Mouse (Mus musculus) embryonic facial prominence, embryonic 10.5 days (tissue): ENCODE data around the gene Mdk. TPM values are rescaled to one million over a fixed set of nuclear protein-coding genes. Genes with fewer than 3 reads are reported as not detected.

Source experiments
- DNase-seq: peaks from one replicate; pipeline ENCODE4 v3.0.0-alpha.2; 2017; ENCODE audit warnings: low spot score
- H3K27ac ChIP-seq: fragments of 300-500 bp; sonication (generic); replicated peaks from 2 replicates; pipeline ENCODE4 v1.5.1; 2016; ENCODE audit warnings: mild to moderate bottlenecking
- H3K27me3 ChIP-seq: fragments of 300-500 bp; sonication (generic); replicated peaks from 2 replicates; pipeline ENCODE4 v1.6.1; 2016; ENCODE audit warnings: low read depth, mild to moderate bottlenecking; ENCODE audit not compliant: poor library complexity, severe bottlenecking
- H3K36me3 ChIP-seq: fragments of 300-500 bp; sonication (generic); replicated peaks from 2 replicates; pipeline ENCODE4 v1.6.1; 2016; ENCODE audit warnings: mild to moderate bottlenecking, moderate library complexity
- H3K4me1 ChIP-seq: fragments of 300-500 bp; sonication (generic); 2 replicates; pipeline ENCODE4 v1.6.1; 2016
- H3K4me3 ChIP-seq: fragments of 300-500 bp; sonication (generic); 2 replicates; pipeline ENCODE4 v1.5.1; 2016; ENCODE audit warnings: mild to moderate bottlenecking, moderate library complexity
- H3K9me3 ChIP-seq: fragments of 300-500 bp; sonication (generic); 2 replicates; pipeline ENCODE4 v1.6.1; 2016; ENCODE audit warnings: mild to moderate bottlenecking
- WGBS: fragments of 180-500 bp; shearing (Covaris S2); methylation state at CpG from one replicate; pipeline ENCODE4 v1.1.7; 2016; 5-methylcytosine and 5-hydroxymethylcytosine counted together
- polyA plus RNA-seq: library from polyadenylated mRNA; unstranded; fragments of >200 nt; fragmentation: Nextera tagmentation; extraction: Ambion mirVana; gene quantifications from 2 replicates; pipeline ENCODE4 v1.2.1, GENCODE M21; 2016

Gene Mdk
- polyA plus RNA-seq, 1 experiment from 2014 or later, result 2,212 TPM

- 90% methylated on average over 4 of the region's 4 CpGs for WGBS
- Histone ChIP-seq H3K36me3 (peaks cover 23% of the 10 kb centered on the region), H3K4me3 (no peak overlapping the region), H3K27me3 (no peaks in the 10 kb centered on the region), H3K27ac (0 out of 2 replicates have a peak overlapping the region, but pooled peaks have one; percentile 25), H3K4me1 (peaks cover 56% of the 10 kb centered on the region), H3K9me3 (no peaks in the 10 kb centered on the region)
- no peak for DNase-seq
These were observed 23.1 kb upstream of the Mdk start for GRCm38 (mm10) chr2:91955121-91955591.

GRCm38 (mm10) chr2:91953825-91954224, 21.7 kb upstream of the Mdk start:
- Histone ChIP-seq H3K9me3 (no peaks in the 10 kb centered on the region), H3K4me1 (peaks cover 56% of the 10 kb centered on the region), H3K4me3 (no peak overlapping the region), H3K36me3 (peaks cover 16% of the 10 kb centered on the region), H3K27me3 (no peaks in the 10 kb centered on the region), H3K27ac (peak overlapping the region; percentile 62)
- WGBS, result 17% methylated on average over 5 of the region's 5 CpGs
- DNase-seq, result no peak

- Histone ChIP-seq H3K4me1 (peaks cover 72% of the 10 kb centered on the region), H3K27me3 (no peaks in the 10 kb centered on the region), H3K9me3 (no peaks in the 10 kb centered on the region), H3K4me3 (peak overlapping the region; percentile 41), H3K27ac (peak overlapping the region; percentile 81), H3K36me3 (peaks cover 3% of the 10 kb centered on the region)
- DNase-seq, result peak; percentile 78
- WGBS, result 20% methylated on average over 15 of the region's 15 CpGs
These were observed 18.4 kb upstream of the Mdk start for GRCm38 (mm10) chr2:91950275-91951085.

- no peaks in the 10 kb centered on the region for H3K9me3 ChIP-seq
- 71% methylated on average over 17 of the region's 17 CpGs for WGBS
- H3K27me3 ChIP-seq, result no peaks in the 10 kb centered on the region
- peaks cover 12% of the 10 kb centered on the region for H3K36me3 ChIP-seq
- peak overlapping the region; percentile 41 for H3K4me3 ChIP-seq
- DNase-seq, result no peak
- peaks cover 75% of the 10 kb centered on the region for H3K4me1 ChIP-seq
- peak overlapping the region; percentile 81 for H3K27ac ChIP-seq
These were observed 17.5 kb upstream of the Mdk start for GRCm38 (mm10) chr2:91949411-91950274.

- no peak overlapping the region for H3K4me3 ChIP-seq
- peak overlapping the region; percentile 81 for H3K27ac ChIP-seq
- no peak for DNase-seq
- H3K9me3 ChIP-seq, result no peaks in the 10 kb centered on the region
- H3K4me1 ChIP-seq, result peaks cover 74% of the 10 kb centered on the region
- peaks cover 13% of the 10 kb centered on the region for H3K36me3 ChIP-seq
- H3K27me3 ChIP-seq, result no peaks in the 10 kb centered on the region
- WGBS, result 82% methylated on average over 3 of the region's 3 CpGs
These were observed 16.7 kb upstream of the Mdk start for GRCm38 (mm10) chr2:91948792-91949241.

GRCm38 (mm10) chr2:91948151-91948509, 16.0 kb upstream of the Mdk start:
- WGBS, result 74% methylated on average over 6 of the region's 6 CpGs
- DNase-seq, result no peak
- Histone ChIP-seq H3K27me3 (no peaks in the 10 kb centered on the region), H3K4me1 (peaks cover 67% of the 10 kb centered on the region), H3K4me3 (no peak overlapping the region), H3K36me3 (peaks cover 17% of the 10 kb centered on the region), H3K9me3 (no peaks in the 10 kb centered on the region), H3K27ac (peak overlapping the region; percentile 81)

- Histone ChIP-seq H3K9me3 (no peaks in the 10 kb centered on the region), H3K27ac (peak overlapping the region; percentile 81), H3K36me3 (peaks cover 18% of the 10 kb centered on the region), H3K4me3 (peak overlapping the region; percentile 11; the same call in 1 of the 2 replicates), H3K27me3 (no peaks in the 10 kb centered on the region), H3K4me1 (peaks cover 66% of the 10 kb centered on the region)
- DNase-seq, result no peak
- WGBS, result 53% methylated on average over 11 of the region's 11 CpGs
These were observed 15.5 kb upstream of the Mdk start for GRCm38 (mm10) chr2:91947397-91948150.

- Histone ChIP-seq H3K4me1 (peaks cover 66% of the 10 kb centered on the region), H3K27me3 (no peaks in the 10 kb centered on the region), H3K9me3 (no peaks in the 10 kb centered on the region), H3K27ac (peak overlapping the region; percentile 81), H3K36me3 (peaks cover 26% of the 10 kb centered on the region), H3K4me3 (0 out of 2 replicates have a peak overlapping the region, but pooled peaks have one; percentile 11)
- 81% methylated on average over 6 of the region's 6 CpGs for WGBS
- no peak for DNase-seq
These were observed 14.7 kb upstream of the Mdk start for GRCm38 (mm10) chr2:91946836-91947235.

- Histone ChIP-seq H3K9me3 (no peaks in the 10 kb centered on the region), H3K36me3 (peaks cover 38% of the 10 kb centered on the region), H3K27me3 (no peaks in the 10 kb centered on the region), H3K4me1 (peaks cover 62% of the 10 kb centered on the region), H3K27ac (peak within 1 kb of the TSS; percentile 65), H3K4me3 (peak within 1 kb of the TSS; percentile 21; the same call in 1 of the 2 replicates)
- DNase-seq, result no peak
- WGBS, result 81% methylated on average over 18 of the region's 18 CpGs
These were observed 13.4 kb upstream of the Mdk start, which contains the start of gene Gm9821 for GRCm38 (mm10) chr2:91945483-91945882. Gm9821 (plus strand) TSS chr2:91945703.

GRCm38 (mm10) chr2:91944170-91944950, 12.3 kb upstream of the Mdk start:
- 47% methylated on average over 13 of the region's 13 CpGs for WGBS
- H3K4me1 ChIP-seq, result peaks cover 53% of the 10 kb centered on the region
- H3K4me3 ChIP-seq, result peak overlapping the region; percentile 21; the same call in 1 of the 2 replicates
- peaks cover 49% of the 10 kb centered on the region for H3K36me3 ChIP-seq
- H3K27me3 ChIP-seq, result no peaks in the 10 kb centered on the region
- peak overlapping the region; percentile 65 for H3K27ac ChIP-seq
- H3K9me3 ChIP-seq, result no peaks in the 10 kb centered on the region
- DNase-seq, result peak; percentile 87

- H3K4me3 ChIP-seq, result no peak overlapping the region
These were observed 10.3 kb upstream of the Mdk start for GRCm38 (mm10) chr2:91942356-91942755.

More at GRCm38 (mm10) chr2:91942356-91942755, 10.3 kb upstream of the Mdk start:
- peaks cover 33% of the 10 kb centered on the region for H3K4me1 ChIP-seq
- no peak overlapping the region for H3K27ac ChIP-seq
- 77% methylated on average over 6 of the region's 6 CpGs for WGBS
- DNase-seq, result no peak
- no peaks in the 10 kb centered on the region for H3K9me3 ChIP-seq
- no peaks in the 10 kb centered on the region for H3K27me3 ChIP-seq
- peaks cover 69% of the 10 kb centered on the region for H3K36me3 ChIP-seq
